Comparison of ENCODE assay signal across 28 mouse cellular contexts in genomic region chr4:9993871-9994270, GRCm38 (mm10).
"Had no signal": no experiment of that assay in that cellular context is flagged by ENCODE, and none has a peak within 500 bp of the region (broad histone marks: within the 10 kb centered on the region; RNA-seq: fewer than 3 reads in every experiment).

No protein-coding gene starts in this region.

- H3K27me3 ChIP-seq: heart, embryonic 12.5 days; heart, embryonic 13.5 days; heart, embryonic 15.5 days; hindbrain, embryonic 12.5 days; hindbrain, embryonic 13.5 days; hindbrain, embryonic 15.5 days; intestine, embryonic 15.5 days; kidney, embryonic 15.5 days had no signal

- H3K27ac ChIP-seq: heart, embryonic 13.5 days; heart, embryonic 15.5 days; hindbrain, embryonic 10.5 days; hindbrain, embryonic 12.5 days; hindbrain, embryonic 13.5 days; hindbrain, embryonic 14.5 days; hindbrain, embryonic 15.5 days; hindbrain, postnatal 0 days; intestine, embryonic 15.5 days; kidney, embryonic 15.5 days; kidney, postnatal 0 days; layer of hippocampus, adult 2 months; left cerebral cortex, adult 2 months had no signal

- H3K4me1 ChIP-seq: heart, embryonic 12.5 days; heart, embryonic 13.5 days; heart, embryonic 15.5 days; hindbrain, embryonic 10.5 days; hindbrain, embryonic 12.5 days; hindbrain, embryonic 13.5 days; hindbrain, embryonic 15.5 days; intestine, embryonic 15.5 days; kidney, embryonic 15.5 days had no signal

- H3K9me3 ChIP-seq: heart, embryonic 12.5 days; heart, embryonic 13.5 days; heart, embryonic 15.5 days; hindbrain, embryonic 10.5 days; hindbrain, embryonic 12.5 days; hindbrain, embryonic 13.5 days; intestine, embryonic 15.5 days; kidney, embryonic 15.5 days had no signal

- H3K36me3 ChIP-seq: heart, embryonic 12.5 days; heart, embryonic 13.5 days; heart, embryonic 15.5 days; hindbrain, embryonic 10.5 days; hindbrain, embryonic 12.5 days; hindbrain, embryonic 13.5 days; hindbrain, embryonic 15.5 days; intestine, embryonic 15.5 days; kidney, embryonic 15.5 days had no signal

- H3K4me3 ChIP-seq: heart, embryonic 12.5 days; heart, embryonic 13.5 days; heart, embryonic 15.5 days; hindbrain, embryonic 10.5 days; hindbrain, embryonic 12.5 days; hindbrain, embryonic 13.5 days; hindbrain, embryonic 15.5 days; intestine, embryonic 15.5 days; kidney, embryonic 15.5 days; layer of hippocampus, adult 2 months; left cerebral cortex, adult 2 months had no signal

- H3K9ac ChIP-seq: heart, embryonic 12.5 days; heart, embryonic 13.5 days; heart, embryonic 15.5 days; hindbrain, embryonic 12.5 days; hindbrain, embryonic 13.5 days; hindbrain, embryonic 14.5 days; hindbrain, embryonic 15.5 days; intestine, embryonic 15.5 days; kidney, embryonic 15.5 days had no signal

- DNase-seq: heart, postnatal 14 days; heart, postnatal 36 days; heart, postnatal 4 days; kidney, adult 11 months; kidney, adult 18-20 months; kidney, adult 2 months; kidney, adult 8-10 months; kidney, adult 9 months; kidney, postnatal 10 days; kidney, postnatal 14 days; kidney, postnatal 25 days; kidney, postnatal 36 days; layer of hippocampus, adult 9-11 months; layer of hippocampus, postnatal 36 days had no signal
